Mouse (Mus musculus) cortical plate, adult 2 months (tissue): ENCODE measurements around the gene Inpp5a.

ENCODE experiments used
- CTCF ChIP-seq: fragments of 200-500 bp; IDR thresholded peaks from 2 replicates; pipeline ENCODE4 v1.5.1; 2011; ENCODE audit warnings: mild to moderate bottlenecking, control low read depth, low read length; ENCODE audit not compliant: insufficient read depth; ENCODE audit errors: extremely low read depth
- POLR2A ChIP-seq: fragments of 200-500 bp; IDR thresholded peaks from 2 replicates; pipeline ENCODE4 v1.6.1; 2011; ENCODE audit warnings: mild to moderate bottlenecking, low read length, control low read depth; ENCODE audit not compliant: insufficient read depth; ENCODE audit errors: extremely low read depth

DNA sequence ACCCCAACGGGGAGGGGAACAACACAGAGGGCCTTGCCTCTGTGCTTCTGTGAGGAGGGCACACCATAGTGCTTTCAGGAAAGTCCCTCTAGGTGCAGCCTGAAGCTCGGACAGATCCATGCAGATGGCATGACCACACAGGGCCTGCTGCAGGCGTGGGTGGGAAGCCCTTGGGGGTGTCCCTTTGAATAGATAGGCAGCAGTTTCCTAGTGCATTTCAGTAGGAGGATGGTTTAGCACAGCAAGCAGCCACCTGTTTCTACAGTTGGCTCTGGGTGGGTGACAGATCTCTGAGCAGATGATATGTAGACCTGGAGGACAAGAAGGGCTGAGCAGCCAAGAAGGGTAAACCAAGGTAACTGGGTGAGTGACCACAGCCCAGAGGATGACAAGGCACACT lies 65.4 kb downstream of the Inpp5a start:
- TF ChIP-seq POLR2A (no peak), CTCF (no peak)
